Mouse (Mus musculus) embryo, embryonic 9.5 days (tissue): ENCODE data around the gene Mrpl22.
A peak's percentile ranks its signal among the peaks of the same experiment; 100 is the strongest.
"Not testable (repeated sequence)": the region's sequence is repeated elsewhere in the genome, so short reads cannot be mapped to it uniquely, and the experiment has no call there.

Source experiments
- DNase-seq: peaks from one replicate; pipeline ENCODE4 v3.0.0-alpha.2; 2017; ENCODE audit errors: extremely low spot score

Gene Mrpl22

DNA sequence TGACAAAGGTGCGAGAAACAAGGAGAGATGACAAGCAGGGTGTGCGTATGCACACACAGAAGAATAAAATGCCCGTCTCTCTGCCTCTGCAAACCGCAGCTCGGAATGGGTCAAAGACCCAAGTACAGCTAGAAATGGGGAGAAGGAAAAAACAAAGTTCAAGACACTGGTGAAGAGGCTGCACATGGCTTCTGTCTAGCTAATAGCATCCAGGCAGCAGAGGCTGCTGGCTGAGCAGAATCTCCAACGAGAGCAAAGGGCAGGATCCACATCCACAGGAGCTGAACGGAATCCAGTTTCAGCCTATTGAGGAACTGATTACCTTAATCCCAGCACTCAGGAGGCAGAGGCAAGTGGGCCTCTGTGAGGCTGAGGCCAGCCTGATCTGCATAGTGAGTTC lies 9.3 kb downstream of the Mrpl22 start:
- no peak for DNase-seq

DNA sequence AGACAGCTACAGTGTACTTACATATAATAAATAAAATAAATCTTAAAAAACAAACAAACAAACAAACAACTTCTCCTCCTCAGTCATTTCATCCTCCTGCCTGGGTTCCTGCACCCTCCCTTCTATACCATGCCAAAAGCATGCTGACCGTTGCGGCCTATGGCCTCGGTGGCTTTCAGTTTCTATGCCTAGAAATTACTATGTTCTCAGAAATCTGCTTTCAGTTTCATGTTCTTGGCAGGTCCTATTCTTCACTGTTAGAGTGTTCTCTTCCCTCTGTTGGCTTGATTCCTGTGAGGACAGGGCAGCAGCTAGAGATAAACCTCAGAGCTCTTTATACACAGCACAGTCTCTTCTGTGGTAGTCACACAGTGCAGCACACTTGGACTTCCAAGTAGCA lies 12.1 kb downstream of the Mrpl22 start:
- no peak for DNase-seq

GRCm38 (mm10) chr11:58189675-58190074 lies 18.2 kb downstream of the Mrpl22 start:
- DNase-seq, result no peak

DNA sequence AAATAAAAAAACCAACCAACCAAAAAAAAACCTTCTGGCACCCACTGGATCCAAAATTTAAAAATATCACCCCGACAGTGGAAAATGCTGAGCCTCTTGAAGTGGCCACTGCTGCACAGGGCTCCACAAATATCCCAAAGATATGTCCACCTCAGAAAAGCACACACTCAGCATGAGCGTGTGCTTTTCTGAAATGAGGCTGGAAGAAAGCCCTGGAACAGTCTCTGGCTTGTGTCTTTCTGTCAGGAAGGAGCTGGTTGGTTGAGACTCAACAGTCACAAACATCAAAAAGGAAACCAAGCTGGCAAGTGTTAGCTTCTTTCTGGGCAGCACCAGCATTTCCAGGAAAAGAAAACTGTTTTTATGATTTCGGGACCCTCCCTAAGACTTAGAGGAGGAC lies 21.9 kb downstream of the Mrpl22 start:
- no peak for DNase-seq

DNA sequence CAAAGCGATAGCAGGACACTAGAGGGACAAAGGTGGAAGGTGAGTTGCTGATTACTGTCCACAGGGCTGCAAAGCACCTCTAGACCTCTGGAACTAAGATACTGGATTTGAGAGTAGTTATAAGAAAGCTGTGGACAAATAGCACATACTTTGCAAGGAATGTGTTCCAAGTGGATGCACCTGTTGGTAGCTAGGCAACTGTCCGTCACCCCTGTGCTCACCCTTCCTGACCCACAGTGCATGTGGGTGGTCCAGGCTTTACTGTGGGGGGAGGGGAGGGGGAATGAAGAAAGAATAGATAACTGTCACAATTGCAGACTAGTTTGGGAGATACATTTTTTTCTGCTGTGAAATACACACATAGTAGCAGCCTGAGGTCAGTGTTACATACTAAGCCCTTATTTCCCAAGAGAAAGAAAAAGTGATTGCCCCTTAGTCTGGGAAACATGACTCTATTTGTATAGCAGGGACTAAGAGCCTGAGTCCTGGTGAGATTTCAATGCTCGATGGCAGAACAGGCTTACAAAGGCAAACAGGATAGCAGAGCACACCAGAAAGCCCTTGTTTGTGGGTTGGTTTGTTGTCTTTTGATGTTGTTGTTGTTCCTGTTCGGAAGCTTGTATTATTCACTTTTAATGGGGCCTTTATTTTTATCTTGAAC lies 22.5 kb downstream of the Mrpl22 start:
- DNase-seq, result peak; percentile 35

DNA sequence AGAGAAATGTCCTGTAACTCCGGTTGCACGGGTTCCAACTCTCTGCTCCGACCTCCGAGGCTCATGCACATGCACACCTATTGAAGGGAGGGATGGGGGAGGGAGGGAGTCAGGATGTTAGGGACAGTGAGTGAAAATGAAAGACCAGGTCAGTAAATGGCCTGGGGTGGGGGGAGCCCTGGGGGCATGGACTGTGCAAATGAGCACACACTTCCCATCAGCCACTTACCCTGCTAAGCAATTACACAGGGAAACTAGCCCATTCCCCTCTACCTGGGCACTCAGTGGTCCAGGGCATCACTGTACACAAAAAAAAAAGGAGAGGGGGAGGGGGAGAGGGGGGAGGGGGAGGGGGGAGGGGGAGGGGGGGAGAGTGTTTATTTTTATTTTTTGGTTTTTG lies 27.2 kb downstream of the Mrpl22 start:
- no peak for DNase-seq

- peak; percentile 46 for DNase-seq
These were observed 28.0 kb downstream of the Mrpl22 start, which contains the start of the genes Igtp and Irgm2 for GRCm38 (mm10) chr11:58199229-58200037. TSS of gene Igtp (plus strand) at chr11:58199556. TSS of gene Irgm2 (plus strand) at chr11:58199618.

DNA sequence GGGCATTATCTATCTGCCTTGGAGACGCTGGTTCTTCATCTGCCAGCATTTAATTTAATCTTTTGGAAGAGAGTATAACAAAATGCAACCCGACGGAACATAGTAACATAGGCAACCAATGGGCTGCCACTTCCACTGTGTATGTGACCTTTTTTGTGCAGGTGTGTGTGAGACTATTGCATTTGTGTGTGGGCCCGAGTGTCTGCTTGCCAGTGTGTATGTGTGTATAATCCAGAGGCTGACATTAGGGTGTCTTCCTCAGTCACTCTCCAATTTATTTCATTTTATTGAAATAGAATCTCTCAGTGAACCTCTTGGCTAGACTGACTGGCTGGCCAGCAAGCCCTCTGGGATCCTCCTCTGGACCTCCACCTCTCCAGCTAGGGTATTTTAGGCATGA lies 28.8 kb downstream of the Mrpl22 start:
- DNase-seq, result no peak

GRCm38 (mm10) chr11:58201052-58201451 lies 29.6 kb downstream of the Mrpl22 start:
- no peak for DNase-seq

DNA sequence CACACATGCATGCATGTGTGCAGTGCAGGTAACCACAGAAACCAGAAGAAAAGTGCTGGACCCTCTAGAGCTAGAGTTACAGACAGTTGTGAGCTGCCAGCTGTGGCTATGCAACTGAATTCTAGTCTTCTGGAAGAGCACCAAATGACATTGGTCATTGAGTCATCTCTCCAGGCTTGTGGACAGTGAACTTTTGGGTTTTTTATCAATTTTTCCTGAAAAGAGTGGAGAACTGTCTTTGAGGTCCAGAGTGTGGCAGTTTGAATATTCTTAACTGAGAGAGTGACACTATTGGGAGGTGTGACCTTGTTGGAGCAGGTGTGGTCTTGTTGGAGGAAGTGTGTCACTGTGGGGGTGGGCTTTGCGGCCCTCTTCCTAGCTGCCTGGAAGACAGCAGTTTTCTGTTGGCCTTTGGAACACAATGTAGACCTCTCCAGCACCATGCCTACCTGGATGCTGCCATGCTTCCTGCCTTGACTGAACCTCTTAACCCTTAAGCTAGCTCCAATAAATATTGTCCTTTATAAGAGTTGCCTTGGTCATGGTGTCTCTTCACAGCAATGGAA lies 38.9 kb downstream of the Mrpl22 start:
- DNase-seq, result no peak

DNA sequence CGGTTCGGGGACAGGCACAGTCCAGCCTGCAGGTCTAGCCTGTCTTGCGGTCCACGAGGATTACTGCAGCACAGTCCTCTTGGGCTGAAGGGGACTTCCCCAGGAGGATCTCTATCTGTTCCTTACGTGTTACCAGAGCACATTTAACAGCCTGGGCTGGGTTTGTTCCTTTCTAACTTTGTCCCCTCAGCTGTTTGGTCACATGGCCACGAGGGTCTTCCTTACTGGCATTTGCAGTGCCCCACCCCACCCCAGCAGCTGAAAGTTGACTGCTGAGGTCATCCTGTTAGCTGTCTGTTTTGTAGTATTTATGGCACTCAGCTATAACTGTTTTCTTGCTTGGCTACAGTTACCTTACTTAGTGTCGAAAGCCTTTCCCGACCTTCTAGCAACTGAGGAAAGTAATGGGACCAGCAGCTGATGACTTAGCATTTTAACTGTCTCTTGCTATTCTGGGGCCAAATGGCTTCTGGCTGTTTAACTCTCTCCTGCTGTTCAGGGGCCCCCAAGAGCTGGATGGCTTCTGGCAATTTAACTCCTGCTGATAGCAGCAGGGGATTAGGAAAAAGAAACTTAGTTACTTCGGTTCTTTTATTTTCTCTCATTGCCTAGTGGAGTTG lies 39.7 kb downstream of the Mrpl22 start:
- peak; percentile 12 for DNase-seq

DNA sequence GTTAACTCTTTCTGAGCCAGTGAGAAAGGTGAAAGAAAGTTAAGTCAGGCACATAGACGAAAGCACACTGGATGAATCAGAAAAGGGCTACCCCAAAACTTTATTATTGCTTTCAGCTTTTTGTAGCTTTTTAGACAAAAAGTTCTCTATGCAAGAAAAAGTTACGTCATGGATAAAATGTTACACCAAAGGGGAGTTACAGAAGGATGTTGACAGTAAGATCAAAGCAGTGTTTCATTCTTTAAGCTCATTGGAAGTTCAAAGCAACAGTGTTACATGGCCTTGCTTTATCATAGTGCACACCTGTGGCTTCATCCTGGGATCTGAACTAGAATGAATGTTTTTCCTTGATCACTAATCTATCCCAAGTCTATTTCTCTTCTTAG lies 40.2 kb downstream of the Mrpl22 start:
- DNase-seq, result no peak

DNA sequence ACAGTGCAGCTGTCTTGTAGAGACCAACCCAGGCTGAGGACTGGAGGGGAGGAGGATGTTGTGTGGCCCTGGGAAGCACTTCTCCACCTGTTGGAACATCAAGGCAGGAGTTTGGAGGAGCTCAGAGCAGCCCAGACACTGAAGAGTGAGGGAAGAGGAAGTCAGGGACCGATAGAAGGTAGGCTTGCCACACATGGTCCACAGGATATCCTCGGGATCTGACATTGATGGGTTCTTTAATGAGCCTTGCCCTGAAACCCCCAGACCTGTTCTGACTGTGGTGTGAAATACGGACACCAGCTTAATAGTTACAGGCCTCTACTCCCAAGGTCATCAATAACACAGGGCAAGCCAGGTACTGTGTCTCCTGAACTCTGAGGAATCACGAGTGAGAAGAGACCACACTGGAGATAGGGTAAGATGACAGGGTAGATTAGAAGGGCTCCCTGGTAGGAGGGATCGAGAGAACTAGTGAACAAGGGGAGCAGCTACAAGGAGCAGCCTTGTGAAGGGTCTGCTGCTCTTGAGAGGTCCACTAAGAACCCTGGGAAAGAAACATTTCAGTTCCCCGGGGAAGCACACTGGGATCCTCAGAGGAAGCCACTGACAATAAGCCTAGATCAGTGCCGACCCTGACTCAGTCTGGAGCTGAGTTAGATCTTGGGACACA lies 42.3 kb downstream of the Mrpl22 start:
- no peak for DNase-seq

DNA sequence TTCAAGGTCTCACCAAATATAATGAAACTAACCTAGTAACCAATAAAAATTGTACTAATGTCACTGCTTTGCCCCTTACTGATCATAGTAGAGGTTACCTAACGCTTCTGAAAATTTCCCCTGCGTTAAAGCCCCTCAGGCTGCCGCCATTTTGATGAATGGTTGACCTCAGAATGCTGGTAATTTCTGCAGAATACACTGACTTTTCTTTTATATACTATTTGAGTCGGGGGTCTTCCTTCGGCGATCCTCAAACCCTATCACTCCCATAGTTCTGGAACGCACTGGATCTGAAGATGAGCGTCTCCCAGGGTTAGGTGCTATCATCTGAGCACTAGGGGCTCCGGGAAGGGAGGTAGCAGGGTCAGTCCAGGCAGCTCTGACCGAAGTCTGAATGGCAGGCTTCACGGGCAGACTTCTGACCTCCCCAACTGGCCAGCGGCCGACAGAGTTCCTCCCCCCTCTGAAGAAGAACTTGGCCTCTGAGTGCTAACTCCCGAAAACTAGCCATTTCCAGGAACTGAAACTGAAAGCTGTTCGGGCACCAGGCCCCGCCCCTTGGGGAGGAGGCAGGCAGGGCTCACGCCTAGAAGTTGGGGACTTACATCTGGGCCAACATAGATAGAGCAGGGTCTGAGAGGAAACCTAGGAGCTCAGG lies 43.1 kb downstream of the Mrpl22 start:
- peak; percentile 25 for DNase-seq

DNA sequence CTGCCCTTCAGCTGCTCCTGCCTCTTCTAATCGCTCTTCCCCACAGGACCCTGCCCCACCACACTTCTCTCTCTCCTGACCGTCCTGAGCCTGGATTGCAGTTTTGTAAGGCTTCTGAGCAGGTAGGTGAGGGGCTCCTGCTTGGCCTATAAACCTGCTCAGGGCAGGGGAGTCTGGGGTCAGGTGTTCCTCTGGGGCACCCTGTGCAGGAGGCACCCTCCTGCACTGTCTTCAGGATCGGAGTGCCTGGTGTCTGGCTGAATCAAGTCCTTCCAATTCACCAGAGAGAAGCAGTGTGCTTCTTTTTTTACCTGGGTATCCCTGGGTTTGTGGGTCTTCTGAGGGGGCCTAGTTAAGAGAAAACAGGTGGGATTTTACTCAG lies 43.6 kb downstream of the Mrpl22 start:
- not testable (repeated sequence) for DNase-seq

DNA sequence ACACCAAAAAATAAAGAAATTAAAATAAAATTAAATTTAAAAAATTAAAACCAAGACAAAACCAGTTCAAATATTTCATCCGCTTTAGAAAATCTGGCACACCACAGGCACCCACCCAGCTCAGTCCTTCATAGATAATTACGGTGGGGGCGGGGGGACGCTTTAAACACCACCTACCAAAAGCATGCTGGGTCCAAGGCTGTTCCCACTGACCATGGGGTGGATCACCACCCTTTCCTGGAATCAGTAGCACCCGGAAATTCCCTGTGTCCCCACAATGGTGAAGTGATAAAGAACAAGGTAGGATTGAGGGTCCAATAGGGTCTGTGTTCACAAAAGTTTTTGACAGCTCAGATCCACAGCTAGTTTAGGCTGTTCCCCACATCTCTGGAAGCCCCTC lies 44.4 kb downstream of the Mrpl22 start:
- DNase-seq, result no peak

- no peak for DNase-seq
These were observed 45.4 kb downstream of the Mrpl22 start for GRCm38 (mm10) chr11:58216823-58217222.

- no peak for DNase-seq
These were observed 52.3 kb downstream of the Mrpl22 start for GRCm38 (mm10) chr11:58223751-58224150.

GRCm38 (mm10) chr11:58224313-58224712 lies 52.9 kb downstream of the Mrpl22 start:
- no peak for DNase-seq

DNA sequence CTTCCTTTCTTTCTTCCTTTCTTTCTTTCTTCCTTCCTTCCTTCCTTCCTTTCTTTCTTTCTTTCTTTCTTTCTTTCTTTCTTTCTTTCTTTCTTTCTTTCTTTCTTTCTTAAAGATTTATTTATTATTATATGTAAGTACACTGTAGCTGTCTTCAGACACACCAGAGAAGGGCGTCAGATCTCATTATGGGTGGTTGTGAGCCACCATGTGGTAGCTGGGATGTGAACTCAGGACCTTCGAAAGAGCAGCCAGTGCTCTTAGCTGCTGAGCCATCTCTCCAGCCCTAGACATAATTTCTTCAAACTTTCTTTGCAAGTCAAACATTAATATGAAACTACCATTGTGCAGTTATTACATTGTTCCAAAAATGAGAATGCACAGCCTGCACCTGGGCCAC lies 53.4 kb downstream of the Mrpl22 start:
- not testable (repeated sequence) for DNase-seq

DNA sequence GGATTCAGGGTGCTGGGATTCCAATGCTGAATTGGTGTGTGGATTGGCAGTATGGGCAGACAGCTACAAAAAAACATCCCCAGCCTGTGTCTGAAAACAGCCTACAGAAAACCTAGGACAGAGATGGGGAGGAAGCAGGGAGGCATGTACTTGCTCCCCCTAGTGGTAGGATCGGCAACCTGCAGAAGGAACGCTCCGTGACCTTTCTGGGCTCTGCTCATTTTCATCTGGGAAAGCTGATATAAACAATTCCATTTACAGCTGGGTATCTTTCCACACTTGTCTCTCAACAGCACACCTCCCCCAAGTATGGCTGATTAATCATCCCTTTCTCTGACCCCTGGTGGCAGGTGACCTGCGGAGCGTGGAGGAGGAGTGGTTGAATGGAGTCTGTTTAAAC lies 54.2 kb downstream of the Mrpl22 start:
- DNase-seq, result peak; percentile 82
